Mouse (Mus musculus) mouse embryonic stem cell (cell line): ENCODE data around the gene Vamp2.

ENCODE experiments used
- in situ Hi-C, 2 experiments: fragments of 300-500 bp; cut with MboI; formaldehyde crosslinking; loops; 1 replicate in 1 of 2; 3 replicates in 1 of 2; pipeline ENCODE4 v1.14.3; 2019 to 2020; ENCODE audit warnings: low sequenced_read_pairs in 2 of 2, low pct_unique_long_range_greater_than_20kb in 1 of 2, mixed read lengths in 1 of 2; ENCODE audit not compliant: unreplicated experiment in 1 of 2

The Vamp2 gene

GRCm38 (mm10) chr11:69104487-69104886, 16.2 kb downstream of the Vamp2 start:
- in situ Hi-C loops: no loop called here

GRCm38 (mm10) chr11:69105227-69105626, 16.9 kb downstream of the Vamp2 start:
- in situ Hi-C loops: no loop called here

GRCm38 (mm10) chr11:69105796-69106195, 17.5 kb downstream of the Vamp2 start:
- in situ Hi-C loops: no loop called here

GRCm38 (mm10) chr11:69106299-69106698, 18.0 kb downstream of the Vamp2 start:
- in situ Hi-C loops: no loop called here

- in situ Hi-C loops: no loop called here
Measured at GRCm38 (mm10) chr11:69106842-69107241, 18.6 kb downstream of the Vamp2 start.

GRCm38 (mm10) chr11:69107676-69108075, 19.4 kb downstream of the Vamp2 start:
- in situ Hi-C loops: no loop called here

GRCm38 (mm10) chr11:69108223-69108622, 19.9 kb downstream of the Vamp2 start:
- in situ Hi-C loops: no loop called here

- in situ Hi-C loops: no loop called here
Measured at GRCm38 (mm10) chr11:69109032-69109900, 21.0 kb downstream of the Vamp2 start.

- in situ Hi-C loops: no loop called here
Measured at GRCm38 (mm10) chr11:69110319-69111046, 22.2 kb downstream of the Vamp2 start.

- in situ Hi-C loops: no loop called here
Measured at GRCm38 (mm10) chr11:69111051-69111810, 22.9 kb downstream of the Vamp2 start.

GRCm38 (mm10) chr11:69111865-69112264, 23.6 kb downstream of the Vamp2 start:
- in situ Hi-C loops: no loop called here

- in situ Hi-C loops: no loop called here
Measured at GRCm38 (mm10) chr11:69114018-69114417, 25.7 kb downstream of the Vamp2 start.

- in situ Hi-C loops: loop anchor here in 1 of 2 experiments (5.0 kb wide), 1 partner anchor 37 kb away; no protein-coding TSS in a partner anchor
Measured at GRCm38 (mm10) chr11:69114621-69115020, 26.3 kb downstream of the Vamp2 start.

GRCm38 (mm10) chr11:69116843-69117242, 28.6 kb downstream of the Vamp2 start:
- in situ Hi-C loops: loop anchor here in 1 of 2 experiments (5.0 kb wide), 1 partner anchor 40 kb away; no protein-coding TSS in a partner anchor

GRCm38 (mm10) chr11:69117737-69118695, 29.7 kb downstream of the Vamp2 start:
- in situ Hi-C loops: loop anchor here in 1 of 2 experiments (5.0 kb wide), 1 partner anchor 41 kb away; no protein-coding TSS in a partner anchor

GRCm38 (mm10) chr11:69118765-69119164, 30.5 kb downstream of the Vamp2 start:
- in situ Hi-C loops: loop anchor here in 1 of 2 experiments (5.0 kb wide), 1 partner anchor 41 kb away; no protein-coding TSS in a partner anchor

GRCm38 (mm10) chr11:69119446-69120155, 31.3 kb downstream of the Vamp2 start:
- in situ Hi-C loops: loop anchor here in 1 of 2 experiments (5.0 kb wide), 1 partner anchor 42 kb away; no protein-coding TSS in a partner anchor
